Mouse (Mus musculus) ES-Bruce4 (cell line): ENCODE results near the gene Nfkbia.

ENCODE experiments used
- CTCF ChIP-seq: IDR thresholded peaks from one replicate; pipeline ENCODE4 v1.8.1; 2011; ENCODE audit warnings: low read depth, low read length
- EP300 ChIP-seq: IDR thresholded peaks from 2 replicates; pipeline ENCODE4 v1.6.1; 2011; ENCODE audit warnings: low read depth, low read length; ENCODE audit not compliant: insufficient read depth

- TF ChIP-seq EP300: no peak
- TF ChIP-seq CTCF: no peak
Observed at GRCm38 (mm10) chr12:55484079-55484774, 8.2 kb downstream of the Nfkbia start.
